Mouse (Mus musculus) embryonic facial prominence, embryonic 10.5 days (tissue): ENCODE measurements around the gene Iqsec3. TPM values are rescaled to one million over a fixed set of nuclear protein-coding genes. Genes with fewer than 3 reads are reported as not detected.
A peak's percentile ranks its signal among the peaks of the same experiment; 100 is the strongest.
"Not testable (repeated sequence)": the region's sequence is repeated elsewhere in the genome, so short reads cannot be mapped to it uniquely, and the experiment has no call there.

Source experiments
- DNase-seq: peaks from one replicate; pipeline ENCODE4 v3.0.0-alpha.2; 2017; ENCODE audit warnings: low spot score
- H3K27ac ChIP-seq: fragments of 300-500 bp; sonication (generic); replicated peaks from 2 replicates; pipeline ENCODE4 v1.5.1; 2016; ENCODE audit warnings: mild to moderate bottlenecking
- H3K27me3 ChIP-seq: fragments of 300-500 bp; sonication (generic); replicated peaks from 2 replicates; pipeline ENCODE4 v1.6.1; 2016; ENCODE audit warnings: low read depth, mild to moderate bottlenecking; ENCODE audit not compliant: poor library complexity, severe bottlenecking
- H3K36me3 ChIP-seq: fragments of 300-500 bp; sonication (generic); replicated peaks from 2 replicates; pipeline ENCODE4 v1.6.1; 2016; ENCODE audit warnings: mild to moderate bottlenecking, moderate library complexity
- H3K4me1 ChIP-seq: fragments of 300-500 bp; sonication (generic); 2 replicates; pipeline ENCODE4 v1.6.1; 2016
- H3K4me3 ChIP-seq: fragments of 300-500 bp; sonication (generic); 2 replicates; pipeline ENCODE4 v1.5.1; 2016; ENCODE audit warnings: mild to moderate bottlenecking, moderate library complexity
- H3K9me3 ChIP-seq: fragments of 300-500 bp; sonication (generic); 2 replicates; pipeline ENCODE4 v1.6.1; 2016; ENCODE audit warnings: mild to moderate bottlenecking
- WGBS: fragments of 180-500 bp; shearing (Covaris S2); methylation state at CpG from one replicate; pipeline ENCODE4 v1.1.7; 2016; 5-methylcytosine and 5-hydroxymethylcytosine counted together
- polyA plus RNA-seq: library from polyadenylated mRNA; unstranded; fragments of >200 nt; fragmentation: Nextera tagmentation; extraction: Ambion mirVana; gene quantifications from 2 replicates; pipeline ENCODE4 v1.2.1, GENCODE M21; 2016

The Iqsec3 gene
- polyA plus RNA-seq, 1 experiment from 2014 or later, result 0.17 TPM

- Histone ChIP-seq H3K4me1 (0 out of 2 replicates have a peak, but pooled peaks cover 4% of the 10 kb centered on the region), H3K4me3 (no peak overlapping the region), H3K27me3 (peaks cover 21% of the 10 kb centered on the region), H3K36me3 (no peaks in the 10 kb centered on the region), H3K9me3 (no peaks in the 10 kb centered on the region), H3K27ac (no peak overlapping the region)
- DNase-seq, result no peak
- 84% methylated on average over 8 of the region's 8 CpGs for whole genome bisulfite sequencing
Observed at GRCm38 (mm10) chr6:121380576-121380975, 92.9 kb downstream of the Iqsec3 start.

GRCm38 (mm10) chr6:121378256-121378655 is 95.2 kb downstream of the Iqsec3 start:
- Histone ChIP-seq H3K4me3 (no peak overlapping the region), H3K9me3 (no peaks in the 10 kb centered on the region), H3K4me1 (0 out of 2 replicates have a peak, but pooled peaks cover 4% of the 10 kb centered on the region), H3K27ac (no peak overlapping the region), H3K36me3 (no peaks in the 10 kb centered on the region), H3K27me3 (peaks cover 13% of the 10 kb centered on the region)
- no peak for DNase-seq
- 64% methylated on average over 4 of the region's 4 CpGs for WGBS

- H3K27me3 ChIP-seq, result peaks cover 7% of the 10 kb centered on the region
- no peak overlapping the region for H3K27ac ChIP-seq
- no peaks in the 10 kb centered on the region for H3K9me3 ChIP-seq
- H3K4me1 ChIP-seq, result 0 out of 2 replicates have a peak, but pooled peaks cover 2% of the 10 kb centered on the region
- no peak overlapping the region for H3K4me3 ChIP-seq
- no peak for DNase-seq
- 80% methylated on average over 12 of the region's 12 CpGs for WGBS
- no peaks in the 10 kb centered on the region for H3K36me3 ChIP-seq
Observed at GRCm38 (mm10) chr6:121376159-121376558, 97.3 kb downstream of the Iqsec3 start.

- no peak overlapping the region for H3K4me3 ChIP-seq
- H3K36me3 ChIP-seq, result no peaks in the 10 kb centered on the region
- H3K9me3 ChIP-seq, result no peaks in the 10 kb centered on the region
- DNase-seq, result no peak
- WGBS, result 84% methylated on average over 10 of the region's 10 CpGs
- no peaks in the 10 kb centered on the region for H3K27me3 ChIP-seq
- H3K27ac ChIP-seq, result no peak overlapping the region
- H3K4me1 ChIP-seq, result peaks cover 7% of the 10 kb centered on the region; the same call in 1 of the 2 replicates
Observed at GRCm38 (mm10) chr6:121371197-121371980, 102.1 kb downstream of the Iqsec3 start.

- 55% methylated on average over 3 of the region's 3 CpGs for WGBS
- no peaks in the 10 kb centered on the region for H3K27me3 ChIP-seq
- H3K9me3 ChIP-seq, result no peaks in the 10 kb centered on the region
- no peak overlapping the region for H3K4me3 ChIP-seq
- no peak for DNase-seq
- H3K4me1 ChIP-seq, result peaks cover 5% of the 10 kb centered on the region; the same call in 1 of the 2 replicates
- no peak overlapping the region for H3K27ac ChIP-seq
- no peaks in the 10 kb centered on the region for H3K36me3 ChIP-seq
Observed at GRCm38 (mm10) chr6:121367099-121367498, 106.4 kb downstream of the Iqsec3 start.

- 22% methylated on average over 2 of the region's 2 CpGs for WGBS
- not testable (repeated sequence) for H3K4me1 ChIP-seq, H3K27me3 ChIP-seq, H3K9me3 ChIP-seq, H3K27ac ChIP-seq, H3K36me3 ChIP-seq, H3K4me3 ChIP-seq
- DNase-seq, result peak; percentile 49
Observed at GRCm38 (mm10) chr6:121366537-121366936, 106.9 kb downstream of the Iqsec3 start.

GRCm38 (mm10) chr6:121363956-121364355 is 109.5 kb downstream of the Iqsec3 start:
- no peak for DNase-seq
- Histone ChIP-seq H3K27ac (no peak overlapping the region), H3K4me1 (peaks cover 5% of the 10 kb centered on the region; the same call in 1 of the 2 replicates), H3K4me3 (no peak overlapping the region), H3K36me3 (no peaks in the 10 kb centered on the region), H3K9me3 (no peaks in the 10 kb centered on the region), H3K27me3 (no peaks in the 10 kb centered on the region)
- 80% methylated on average over 4 of the region's 4 CpGs for WGBS

GRCm38 (mm10) chr6:121363061-121363460 is 110.4 kb downstream of the Iqsec3 start:
- no peak for DNase-seq

GRCm38 (mm10) chr6:121357232-121357631 is 116.2 kb downstream of the Iqsec3 start:
- 87% methylated on average over 6 of the region's 6 CpGs for WGBS
- Histone ChIP-seq H3K4me1 (no peaks in the 10 kb centered on the region), H3K9me3 (no peaks in the 10 kb centered on the region), H3K27me3 (peaks cover 13% of the 10 kb centered on the region; the same call in 1 of the 2 replicates), H3K27ac (no peak overlapping the region), H3K4me3 (no peak overlapping the region), H3K36me3 (no peaks in the 10 kb centered on the region)
- DNase-seq, result no peak

More at GRCm38 (mm10) chr6:121363061-121363460, 110.4 kb downstream of the Iqsec3 start:
- no peaks in the 10 kb centered on the region for H3K36me3 ChIP-seq
- 85% methylated on average over 6 of the region's 6 CpGs for WGBS
- no peaks in the 10 kb centered on the region for H3K27me3 ChIP-seq
- H3K4me3 ChIP-seq, result no peak overlapping the region
- H3K27ac ChIP-seq, result no peak overlapping the region
- peaks cover 5% of the 10 kb centered on the region; the same call in 1 of the 2 replicates for H3K4me1 ChIP-seq
- no peaks in the 10 kb centered on the region for H3K9me3 ChIP-seq

- no peaks in the 10 kb centered on the region for H3K4me1 ChIP-seq
- H3K27me3 ChIP-seq, result peaks cover 13% of the 10 kb centered on the region; the same call in 1 of the 2 replicates
- no peak for DNase-seq
- H3K4me3 ChIP-seq, result no peak overlapping the region
- H3K27ac ChIP-seq, result no peak overlapping the region
- H3K9me3 ChIP-seq, result no peaks in the 10 kb centered on the region
- 78% methylated on average over 1 of the region's 1 CpGs for WGBS
- no peaks in the 10 kb centered on the region for H3K36me3 ChIP-seq
Observed at GRCm38 (mm10) chr6:121356041-121356440, 117.4 kb downstream of the Iqsec3 start.

- DNase-seq, result no peak
- H3K4me3 ChIP-seq, result no peak overlapping the region
- H3K36me3 ChIP-seq, result no peaks in the 10 kb centered on the region
- H3K9me3 ChIP-seq, result no peaks in the 10 kb centered on the region
- H3K27me3 ChIP-seq, result peaks cover 13% of the 10 kb centered on the region; the same call in 1 of the 2 replicates
- no peak overlapping the region for H3K27ac ChIP-seq
- 46% methylated on average over 2 of the region's 2 CpGs for WGBS
- H3K4me1 ChIP-seq, result peaks cover 4% of the 10 kb centered on the region; the same call in 1 of the 2 replicates
Observed at GRCm38 (mm10) chr6:121352276-121352675, 121.2 kb downstream of the Iqsec3 start.

GRCm38 (mm10) chr6:121346428-121346827 is 127.0 kb downstream of the Iqsec3 start:
- WGBS, result 61% methylated on average over 8 of the region's 8 CpGs
- Histone ChIP-seq H3K9me3 (no peaks in the 10 kb centered on the region), H3K27ac (no peak overlapping the region), H3K4me3 (no peak overlapping the region), H3K36me3 (no peaks in the 10 kb centered on the region), H3K4me1 (peaks cover 34% of the 10 kb centered on the region), H3K27me3 (peaks cover 10% of the 10 kb centered on the region)
- no peak for DNase-seq

- no peak for DNase-seq
Observed at GRCm38 (mm10) chr6:121344329-121344728, 129.1 kb downstream of the Iqsec3 start.

More at GRCm38 (mm10) chr6:121344329-121344728, 129.1 kb downstream of the Iqsec3 start:
- Histone ChIP-seq H3K4me1 (peaks cover 29% of the 10 kb centered on the region), H3K27me3 (peaks cover 16% of the 10 kb centered on the region), H3K36me3 (no peaks in the 10 kb centered on the region), H3K9me3 (no peaks in the 10 kb centered on the region), H3K27ac (no peak overlapping the region), H3K4me3 (no peak overlapping the region)
- 72% methylated on average over 5 of the region's 5 CpGs for WGBS
